9 mouse cellular contexts compared by ENCODE assay signal in genomic region chr3:79261816-79262316, GRCm38 (mm10). TPM values are rescaled to one million over a fixed set of nuclear protein-coding genes. Genes with fewer than 3 reads are reported as not detected.
DNase-seq lines count a peak whose midpoint lies in the region; ATAC-seq and TF ChIP-seq lines count a peak whose summit lies in the region.
"Had no signal": no experiment of that assay in that cellular context is flagged by ENCODE, and none has a peak within 500 bp of the region (broad histone marks: within the 10 kb centered on the region; RNA-seq: fewer than 3 reads in every experiment).

No protein-coding gene starts in this region.

- TF ChIP-seq CTCF in gastrocnemius, adult 2 months (IDR thresholded peaks at IDR 0.05), result no peak

- intact Hi-C loops in gastrocnemius, adult 2 months (cut with DNase I), result no loop called here
- intact Hi-C loops in left cerebral cortex, postnatal 36 days (cut with DNase I), result no loop called here
- intact Hi-C loops in gastrocnemius, postnatal 14 days (cut with DNase I; ENCODE audit: low total_unique reads), result no loop called here

- DNase-seq in gastrocnemius, adult 2 months, result no peak
- no peak for DNase-seq in gastrocnemius, postnatal 10 days
- peak; percentile 36 for DNase-seq in cerebellum, adult 9-10 months
- peak; percentile 38 for DNase-seq in lung, postnatal 14 days
- DNase-seq in c-Kit-positive CD71-positive TER-119-positive erythroid progenitor cells, embryonic 14.5 days (ENCODE audit: low spot score), result no peak
- DNase-seq in left cerebral cortex, postnatal 36 days (ENCODE audit: low spot score in 2 of 2), result no peak
- no peak for DNase-seq in gastrocnemius, postnatal 14 days

- no peaks in the 10 kb centered on the region for H3K27me3 ChIP-seq in kidney, embryonic 16.5 days (ENCODE audit: insufficient read depth, low read length)

- no peaks in the 10 kb centered on the region for H3K36me3 ChIP-seq in kidney, embryonic 16.5 days (ENCODE audit: insufficient read depth, low read length)

- no peaks in the 10 kb centered on the region for H3K9me3 ChIP-seq in kidney, embryonic 16.5 days (ENCODE audit: low read length)

- peak; percentile 86 for ATAC-seq in kidney, embryonic 16.5 days (ENCODE audit: low FRiP score, low TSS enrichment)
- ATAC-seq: hindbrain, postnatal 0 days had no signal

- H3K4me3 ChIP-seq in gastrocnemius, adult 2 months, result no peak overlapping the region
- H3K4me3 ChIP-seq in kidney, embryonic 16.5 days (ENCODE audit: low read length), result no peak overlapping the region

- peak overlapping the region; percentile 49; the same call in 1 of the 2 replicates for H3K27ac ChIP-seq in gastrocnemius, adult 2 months
- H3K27ac ChIP-seq in kidney, embryonic 16.5 days (ENCODE audit: low read length), result no peak overlapping the region
- H3K27ac ChIP-seq: hindbrain, postnatal 0 days had no signal

- H3K4me1 ChIP-seq in kidney, embryonic 16.5 days (ENCODE audit: insufficient read depth, low read length), result no peaks in the 10 kb centered on the region

- no peak overlapping the region for H3K9ac ChIP-seq in kidney, embryonic 16.5 days (replicated peaks; ENCODE audit: low read length)

- WGBS in kidney, embryonic 16.5 days, result 72% methylated on average over 6 of the region's 6 CpGs

- no peak overlapping the region for H3K4me2 ChIP-seq in kidney, embryonic 16.5 days (replicated peaks; ENCODE audit: low read depth, low read length)

RNA-seq across cellular contexts. Expression of gene Rapgef2, which starts 24.5 kb away (rescaled TPM):
- total RNA-seq in gastrocnemius, adult 2 months (2021), result 10 to 100 TPM; 13.0 to 29.3 TPM
- 10 to 100 TPM; 24.8 to 30.8 TPM for total RNA-seq in gastrocnemius, postnatal 10 days (2021)
- 4.0 and 4.9 TPM in 2 replicates for polyA plus RNA-seq in kidney, embryonic 16.5 days (2015; fragmentation: Nextera tagmentation; extraction: Ambion mirVana)
- total RNA-seq in left cerebral cortex, postnatal 36 days (2021), result 100 to 1,000 TPM; 114 to 136 TPM
- total RNA-seq in gastrocnemius, postnatal 14 days (2021), result 10 to 100 TPM; 20.5 to 21.0 TPM

Comparison
In these comparisons a context has a peak if more than half of its experiments do, and no peak if none do; other contexts are left out.
1. DNase-seq: peak in cerebellum, adult 9-10 months (single experiment) and lung, postnatal 14 days (single experiment); none in gastrocnemius, adult 2 months (single experiment), gastrocnemius, postnatal 10 days (single experiment), c-Kit-positive CD71-positive TER-119-positive erythroid progenitor cells, embryonic 14.5 days (single experiment), left cerebral cortex, postnatal 36 days (0 of 2) and gastrocnemius, postnatal 14 days (single experiment).